Mouse (Mus musculus) E14TG2a.4 (cell line): Measurements from ENCODE around the gene Stxbp6.

Experiments used
- CTCF ChIP-seq: conservative IDR thresholded peaks from 2 replicates; pipeline ENCODE4 v1.5.1; 2014; ENCODE audit warnings: low read length
- POU5F1 ChIP-seq: IDR thresholded peaks from 2 replicates; pipeline ENCODE4 v1.6.1; 2014; ENCODE audit warnings: low read length, borderline replicate concordance

DNA sequence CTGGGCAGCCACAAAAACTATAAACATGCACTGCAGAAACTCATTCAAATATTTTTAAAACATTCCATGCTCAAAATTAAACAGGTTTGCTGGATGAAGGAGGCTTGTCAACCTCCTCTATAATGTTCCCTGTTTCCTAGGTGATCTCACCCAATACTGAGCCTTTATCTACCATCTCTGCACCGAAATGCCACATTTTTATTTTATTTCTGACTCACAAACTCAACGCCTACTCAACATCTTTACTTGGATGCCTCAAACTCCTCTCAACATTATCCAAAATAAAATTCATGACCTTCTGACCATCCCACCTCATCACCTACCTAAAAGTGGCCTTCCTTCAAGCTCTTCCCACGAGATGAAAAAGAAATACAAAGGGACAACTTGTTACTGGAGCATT is 18.1 kb downstream of the Stxbp6 start:
- TF ChIP-seq CTCF (no peak), POU5F1 (no peak)
